Mouse (Mus musculus) E14TG2a.4 (cell line): Measurements from ENCODE around the gene Spr.

ENCODE experiments used
- H3K27me3 ChIP-seq: 2 replicates; pipeline ENCODE4 v1.6.1; 2014; ENCODE audit warnings: low read length, control low read depth; ENCODE audit not compliant: insufficient read depth
- H3K36me3 ChIP-seq: 2 replicates; pipeline ENCODE4 v1.6.1; 2014; ENCODE audit warnings: low read length, control low read depth; ENCODE audit not compliant: insufficient read depth
- H3K4me1 ChIP-seq: replicated peaks from 2 replicates; pipeline ENCODE4 v1.6.1; 2014; ENCODE audit warnings: low read depth, low read length, control low read depth
- H3K4me3 ChIP-seq: replicated peaks from 2 replicates; pipeline ENCODE4 v1.5.1; 2014; ENCODE audit warnings: mild to moderate bottlenecking, low read length
- H3K9me3 ChIP-seq: 2 replicates; pipeline ENCODE4 v1.6.1; 2014; ENCODE audit warnings: low read length, control low read depth
- CTCF ChIP-seq: conservative IDR thresholded peaks from 2 replicates; pipeline ENCODE4 v1.5.1; 2014; ENCODE audit warnings: low read length
- NANOG ChIP-seq: IDR thresholded peaks from 2 replicates; pipeline ENCODE4 v1.6.1; 2014; ENCODE audit warnings: borderline replicate concordance, low read length, mixed read lengths
- POU5F1 ChIP-seq: IDR thresholded peaks from 2 replicates; pipeline ENCODE4 v1.6.1; 2014; ENCODE audit warnings: low read length, borderline replicate concordance

Spr gene

GRCm38 (mm10) chr6:85137217-85138035 lies at the start of gene Spr:
Gene Spr, minus strand, starts transcription at chr6:85137766.
- Histone ChIP-seq H3K36me3 (peaks cover 29% of the 10 kb centered on the region), H3K9me3 (no peaks in the 10 kb centered on the region), H3K4me3 (peak within 1 kb of the TSS; percentile 98), H3K4me1 (peaks cover 34% of the 10 kb centered on the region), H3K27me3 (no peaks in the 10 kb centered on the region)
- TF ChIP-seq POU5F1, result no peak
- TF ChIP-seq NANOG, result no peak
- TF ChIP-seq CTCF, result peak; percentile 66

- Histone ChIP-seq H3K4me3 (peak overlapping the region; percentile 72), H3K36me3 (no peaks in the 10 kb centered on the region), H3K27me3 (peaks cover 81% of the 10 kb centered on the region), H3K4me1 (peaks cover 44% of the 10 kb centered on the region), H3K9me3 (no peaks in the 10 kb centered on the region)
- TF ChIP-seq POU5F1 (no peak), NANOG (no peak), CTCF (no peak)
Observed at GRCm38 (mm10) chr6:85186744-85187059, 49.1 kb upstream of the Spr start.

GRCm38 (mm10) chr6:85186033-85186743 lies 48.6 kb upstream of the Spr start:
- no peak for TF ChIP-seq POU5F1
- TF ChIP-seq NANOG, result no peak
- no peak for TF ChIP-seq CTCF
- Histone ChIP-seq H3K9me3 (no peaks in the 10 kb centered on the region), H3K27me3 (peaks cover 81% of the 10 kb centered on the region), H3K36me3 (no peaks in the 10 kb centered on the region), H3K4me3 (peak overlapping the region; percentile 72), H3K4me1 (peaks cover 44% of the 10 kb centered on the region)

GRCm38 (mm10) chr6:85183951-85184350 lies 46.4 kb upstream of the Spr start:
- Histone ChIP-seq H3K36me3 (no peaks in the 10 kb centered on the region), H3K27me3 (peaks cover 69% of the 10 kb centered on the region), H3K4me3 (no peak overlapping the region), H3K9me3 (no peaks in the 10 kb centered on the region), H3K4me1 (peaks cover 28% of the 10 kb centered on the region)
- TF ChIP-seq NANOG (no peak), CTCF (no peak), POU5F1 (no peak)

GRCm38 (mm10) chr6:85180036-85180435 lies 42.5 kb upstream of the Spr start:
- TF ChIP-seq NANOG, result no peak
- no peak for TF ChIP-seq CTCF
- no peak for TF ChIP-seq POU5F1
- no peak overlapping the region for H3K4me3 ChIP-seq
- no peaks in the 10 kb centered on the region for H3K36me3 ChIP-seq
- H3K4me1 ChIP-seq, result no peaks in the 10 kb centered on the region
- peaks cover 51% of the 10 kb centered on the region for H3K27me3 ChIP-seq
- no peaks in the 10 kb centered on the region for H3K9me3 ChIP-seq

- no peak for TF ChIP-seq NANOG
- no peak for TF ChIP-seq CTCF
- no peak for TF ChIP-seq POU5F1
- H3K4me3 ChIP-seq, result no peak overlapping the region
Observed at GRCm38 (mm10) chr6:85179569-85179968, 42.0 kb upstream of the Spr start.

GRCm38 (mm10) chr6:85165440-85165921 lies 27.9 kb upstream of the Spr start:
- TF ChIP-seq POU5F1 (no peak), NANOG (no peak), CTCF (no peak)
- H3K27me3 ChIP-seq, result peaks cover 35% of the 10 kb centered on the region
- H3K4me1 ChIP-seq, result peaks cover 7% of the 10 kb centered on the region
- H3K4me3 ChIP-seq, result no peak overlapping the region
- no peaks in the 10 kb centered on the region for H3K36me3 ChIP-seq
- no peaks in the 10 kb centered on the region for H3K9me3 ChIP-seq

More at GRCm38 (mm10) chr6:85179569-85179968, 42.0 kb upstream of the Spr start:
- H3K27me3 ChIP-seq, result peaks cover 47% of the 10 kb centered on the region
- no peaks in the 10 kb centered on the region for H3K36me3 ChIP-seq
- H3K9me3 ChIP-seq, result no peaks in the 10 kb centered on the region
- H3K4me1 ChIP-seq, result no peaks in the 10 kb centered on the region

- Histone ChIP-seq H3K9me3 (no peaks in the 10 kb centered on the region), H3K4me3 (no peak overlapping the region), H3K4me1 (peaks cover 15% of the 10 kb centered on the region), H3K36me3 (no peaks in the 10 kb centered on the region), H3K27me3 (peaks cover 12% of the 10 kb centered on the region)
- no peak for TF ChIP-seq NANOG
- TF ChIP-seq CTCF, result peak; percentile 96
- no peak for TF ChIP-seq POU5F1
Observed at GRCm38 (mm10) chr6:85160201-85160923, 22.8 kb upstream of the Spr start.
